Mouse (Mus musculus): ENCODE measurements around the gene Sp6. TPM values are rescaled to one million over a fixed set of nuclear protein-coding genes. Genes with fewer than 3 reads are reported as not detected.

The Sp6 gene
- polyA plus RNA-seq, 1 experiment from 2014 or later: 22.0 TPM

DNA sequence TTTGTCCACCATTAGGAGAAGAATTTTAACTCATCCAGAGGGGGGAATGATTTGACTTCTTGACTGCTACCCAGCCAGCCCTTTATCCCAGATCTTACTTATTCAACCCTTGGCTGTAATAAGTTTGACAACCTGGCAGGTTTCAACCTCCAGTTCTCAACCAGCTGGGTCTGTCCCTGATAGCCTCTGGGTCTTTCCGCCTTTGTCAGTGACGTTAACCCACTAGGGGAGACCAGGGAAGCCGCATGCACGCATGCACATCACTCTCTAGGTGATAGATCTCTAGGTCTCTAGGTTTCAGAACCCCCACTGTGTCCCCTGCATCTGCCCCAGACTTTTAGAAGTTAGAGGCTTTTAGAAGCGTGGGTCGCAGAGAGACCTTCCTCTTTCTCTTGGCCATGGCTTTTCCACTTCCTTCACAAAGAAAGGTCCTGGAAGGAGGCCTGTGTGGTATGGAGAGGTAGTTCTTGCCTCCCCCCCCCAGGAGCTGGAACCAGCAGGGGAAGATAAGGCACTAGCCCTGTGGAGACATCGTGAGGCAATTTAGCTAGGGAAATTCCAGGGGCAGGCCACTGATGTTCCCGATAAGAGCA, 3.9 kb upstream of the Sp6 start:
- H3K27me3 ChIP-seq (ENCODE audit: control insufficient read depth, insufficient read depth, low read length): no peaks in the 10 kb centered on the region
- no peak overlapping the region for H3K9ac ChIP-seq (ENCODE audit: low read length)
- no peak overlapping the region for H3K27ac ChIP-seq (replicated peaks)
- no peak overlapping the region for H3K4me2 ChIP-seq (replicated peaks; ENCODE audit: low read depth)
- no peaks in the 10 kb centered on the region for H3K36me3 ChIP-seq (ENCODE audit: control insufficient read depth, insufficient read depth, low read length)
- 53% methylated on average over 8 of the region's 8 CpGs for WGBS
- TF ChIP-seq EP300 (optimal IDR thresholded peaks at IDR 0.05) (no peak), CTCF (IDR thresholded peaks at IDR 0.05; ENCODE audit: low read depth) (no peak)
- ATAC-seq (ENCODE audit: low FRiP score, low TSS enrichment) (no peak), DNase-seq (ENCODE audit: low spot score) (no peak)
- no peaks in the 10 kb centered on the region for H3K9me3 ChIP-seq (ENCODE audit: control insufficient read depth, low read length)
- H3K4me1 ChIP-seq (replicated peaks; ENCODE audit: control insufficient read depth, insufficient read depth): no peaks in the 10 kb centered on the region; the same call in 1 of the 2 replicates
- H3K4me3 ChIP-seq (ENCODE audit: low read depth, low read length): no peak overlapping the region

DNA sequence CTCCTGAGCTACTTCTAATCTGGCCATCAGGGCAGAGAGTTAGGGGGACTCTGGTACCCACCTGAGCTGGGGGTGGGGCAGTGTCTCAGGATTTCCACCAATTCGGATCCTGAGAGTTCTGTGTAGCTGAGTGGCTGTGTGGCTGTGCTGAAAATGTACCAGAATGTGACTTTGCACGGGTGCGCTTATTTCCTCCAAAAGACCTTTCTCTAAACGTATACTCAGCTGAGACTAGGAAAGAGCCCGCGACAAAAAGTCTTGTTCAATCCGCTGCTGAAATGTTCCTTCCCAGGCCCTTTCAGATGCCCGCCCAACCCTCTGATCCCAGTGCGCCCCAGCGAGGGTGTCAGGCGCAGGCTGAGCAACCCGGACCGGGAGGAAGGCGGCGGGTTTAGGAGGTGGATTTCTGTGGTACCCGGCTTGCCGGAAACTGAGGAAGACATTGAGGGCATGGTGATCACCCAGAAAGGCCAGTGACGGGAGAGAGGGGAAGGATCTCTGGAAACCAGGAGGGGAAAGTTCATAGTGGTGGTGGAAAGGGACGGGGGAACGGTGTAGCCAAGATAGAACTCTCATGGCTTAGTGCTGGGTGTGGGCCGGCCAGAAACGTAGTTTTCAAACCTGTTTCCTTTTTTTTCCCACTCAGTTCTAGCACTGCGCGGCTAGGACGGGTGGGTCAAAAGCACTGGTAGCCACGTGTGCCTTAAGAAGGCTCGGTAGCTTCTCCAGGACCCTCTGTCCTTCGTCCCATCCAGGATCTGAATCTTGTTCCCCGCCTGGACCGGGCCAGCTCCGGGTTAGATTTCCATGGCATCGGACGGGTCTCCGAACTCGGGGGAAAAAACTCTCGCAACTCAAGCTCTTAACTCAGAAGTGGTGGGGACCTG, 4.7 kb downstream of the Sp6 start:
- peak overlapping the region; percentile 61; the same call in 1 of the 2 replicates for H3K9ac ChIP-seq (ENCODE audit: low read length)

DNA sequence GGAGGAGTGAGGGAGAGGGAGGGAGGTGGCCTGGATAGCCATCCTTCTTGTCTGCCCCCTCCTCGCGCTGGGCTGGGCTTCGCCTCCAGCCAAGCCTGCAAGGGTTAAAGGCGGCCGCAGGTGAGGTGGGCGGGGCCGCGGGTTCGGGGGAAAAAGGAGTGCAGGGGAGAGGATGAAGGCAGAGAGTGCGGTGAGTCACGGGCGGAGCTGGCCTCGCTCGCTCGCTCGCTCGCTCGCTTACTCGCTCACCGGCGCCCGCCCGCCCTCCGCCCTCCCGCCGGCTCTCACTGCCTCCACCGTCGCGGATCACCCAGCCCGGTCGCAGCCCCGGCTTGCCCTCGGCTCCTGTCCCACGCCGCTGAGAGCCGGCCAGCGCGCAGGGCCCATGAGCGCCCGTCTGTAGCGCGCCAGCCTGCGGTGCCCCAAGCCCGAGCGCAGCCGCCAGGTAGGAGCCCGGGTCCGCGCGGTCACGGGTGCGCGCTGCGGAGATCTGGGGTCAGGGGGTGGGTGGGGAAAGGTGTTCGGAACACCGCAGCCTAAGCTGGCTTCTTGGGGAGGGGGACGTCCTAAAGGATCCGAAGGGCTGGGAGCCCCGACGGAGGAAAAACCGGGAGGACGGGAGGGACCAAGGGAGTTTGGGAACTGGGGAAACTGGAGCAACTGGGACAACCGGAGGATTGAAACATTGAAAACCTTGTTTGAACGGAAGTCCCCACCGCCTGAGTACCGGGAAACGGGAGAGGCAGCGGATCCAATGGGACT, 5.6 kb downstream of the Sp6 start:
- under 1% methylated on average over 54 of the region's 68 CpGs for WGBS
- ATAC-seq (ENCODE audit: low FRiP score, low TSS enrichment) (peak; percentile 15; the same call in 1 of the 2 replicates), DNase-seq (ENCODE audit: low spot score) (peak; percentile 54)
- Histone ChIP-seq H3K4me1 (replicated peaks; ENCODE audit: control insufficient read depth, insufficient read depth) (0 out of 2 replicates have a peak, but pooled peaks cover 2% of the 10 kb centered on the region), H3K27ac (replicated peaks) (peak overlapping the region; percentile 86), H3K4me2 (replicated peaks; ENCODE audit: low read depth) (peak overlapping the region; percentile 57), H3K36me3 (ENCODE audit: control insufficient read depth, insufficient read depth, low read length) (no peaks in the 10 kb centered on the region), H3K27me3 (ENCODE audit: control insufficient read depth, insufficient read depth, low read length) (peaks cover 5% of the 10 kb centered on the region; the same call in 1 of the 2 replicates), H3K9ac (ENCODE audit: low read length) (peak overlapping the region; percentile 61), H3K4me3 (ENCODE audit: low read depth, low read length) (peak overlapping the region; percentile 45), H3K9me3 (ENCODE audit: control insufficient read depth, low read length) (no peaks in the 10 kb centered on the region)
- TF ChIP-seq CTCF (IDR thresholded peaks at IDR 0.05; ENCODE audit: low read depth): no peak
- TF ChIP-seq EP300 (optimal IDR thresholded peaks at IDR 0.05): no peak

More for the DNA sequence above, 4.7 kb downstream of the Sp6 start:
- TF ChIP-seq EP300 (optimal IDR thresholded peaks at IDR 0.05) (no peak), CTCF (IDR thresholded peaks at IDR 0.05; ENCODE audit: low read depth) (no peak)
- no peaks in the 10 kb centered on the region for H3K9me3 ChIP-seq (ENCODE audit: control insufficient read depth, low read length)
- DNase-seq (ENCODE audit: low spot score): no peak
- H3K4me2 ChIP-seq (replicated peaks; ENCODE audit: low read depth): peak overlapping the region; percentile 57
- peaks cover 5% of the 10 kb centered on the region; the same call in 1 of the 2 replicates for H3K27me3 ChIP-seq (ENCODE audit: control insufficient read depth, insufficient read depth, low read length)
- H3K27ac ChIP-seq (replicated peaks): no peak overlapping the region; the same call in 1 of the 2 replicates
- no peak for ATAC-seq (ENCODE audit: low FRiP score, low TSS enrichment)
- H3K4me1 ChIP-seq (replicated peaks; ENCODE audit: control insufficient read depth, insufficient read depth): peaks cover 2% of the 10 kb centered on the region; the same call in 1 of the 2 replicates
- H3K4me3 ChIP-seq (ENCODE audit: low read depth, low read length): peak overlapping the region; percentile 45
- 3% methylated on average over 36 of the region's 36 CpGs for WGBS
- H3K36me3 ChIP-seq (ENCODE audit: control insufficient read depth, insufficient read depth, low read length): no peaks in the 10 kb centered on the region

DNA sequence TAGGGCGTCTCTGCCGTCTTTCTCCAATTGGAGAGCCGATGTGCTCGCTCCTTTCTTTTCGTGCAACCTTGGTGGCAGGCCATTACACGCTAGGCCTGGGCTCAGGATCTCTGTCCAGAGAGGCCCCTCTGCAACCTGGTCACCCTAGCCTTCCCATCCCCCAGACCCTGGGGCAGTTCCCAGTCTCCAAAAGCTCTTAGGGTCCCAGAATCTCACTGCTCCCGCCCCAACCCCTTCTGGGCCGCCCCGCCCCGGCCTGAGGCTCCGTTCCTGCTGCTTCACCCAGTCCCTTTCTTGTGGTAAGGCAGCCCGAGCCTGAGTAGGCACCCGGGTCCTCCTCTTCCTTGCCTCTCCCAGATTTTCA, 6.1 kb downstream of the Sp6 start:
- ATAC-seq (ENCODE audit: low FRiP score, low TSS enrichment) (no peak; the same call in 1 of the 2 replicates), DNase-seq (ENCODE audit: low spot score) (peak; percentile 23)
- peak overlapping the region; percentile 63 for H3K27ac ChIP-seq (replicated peaks)
- H3K27me3 ChIP-seq (ENCODE audit: control insufficient read depth, insufficient read depth, low read length): peaks cover 5% of the 10 kb centered on the region; the same call in 1 of the 2 replicates
- TF ChIP-seq EP300 (optimal IDR thresholded peaks at IDR 0.05) (no peak), CTCF (IDR thresholded peaks at IDR 0.05; ENCODE audit: low read depth) (no peak)
- peak overlapping the region; percentile 57 for H3K4me2 ChIP-seq (replicated peaks; ENCODE audit: low read depth)
- H3K9ac ChIP-seq (ENCODE audit: low read length): peak overlapping the region; percentile 18
- H3K4me1 ChIP-seq (replicated peaks; ENCODE audit: control insufficient read depth, insufficient read depth): 0 out of 2 replicates have a peak, but pooled peaks cover 2% of the 10 kb centered on the region
- peak overlapping the region; percentile 45 for H3K4me3 ChIP-seq (ENCODE audit: low read depth, low read length)
- no peaks in the 10 kb centered on the region for H3K9me3 ChIP-seq (ENCODE audit: control insufficient read depth, low read length)
- WGBS: 15% methylated on average over 13 of the region's 13 CpGs
- no peaks in the 10 kb centered on the region for H3K36me3 ChIP-seq (ENCODE audit: control insufficient read depth, insufficient read depth, low read length)

DNA sequence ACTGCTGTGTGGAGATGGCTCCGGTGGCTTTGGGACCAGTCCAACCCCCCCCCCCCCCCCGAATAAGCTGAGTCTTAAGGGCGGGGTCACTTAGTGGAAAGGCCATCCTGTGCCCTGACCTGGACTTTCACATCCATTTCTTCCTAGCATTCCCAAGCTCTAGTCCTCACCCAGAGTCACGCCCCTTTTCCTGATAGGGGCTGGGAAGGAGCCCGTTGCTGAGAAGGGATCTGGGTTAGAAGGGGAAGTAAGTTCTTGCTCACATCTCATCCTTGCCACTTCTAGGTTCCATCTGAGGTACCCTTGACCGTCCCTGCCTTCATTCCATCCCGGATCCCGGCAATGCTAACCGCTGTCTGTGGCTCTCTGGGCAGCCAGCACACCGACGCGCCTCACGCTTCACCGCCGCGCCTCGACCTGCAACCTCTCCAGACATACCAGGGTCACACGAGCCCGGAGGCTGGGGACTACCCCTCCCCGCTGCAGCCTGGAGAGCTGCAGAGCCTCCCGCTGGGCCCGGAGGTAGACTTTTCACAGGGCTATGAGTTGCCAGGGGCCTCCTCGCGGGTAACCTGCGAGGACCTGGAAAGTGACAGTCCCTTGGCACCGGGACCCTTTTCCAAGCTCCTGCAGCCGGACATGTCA, 8.0 kb downstream of the Sp6 start:
- H3K27ac ChIP-seq (replicated peaks): 0 out of 2 replicates have a peak overlapping the region, but pooled peaks have one; percentile 25
- ATAC-seq (ENCODE audit: low FRiP score, low TSS enrichment): peak; percentile 21; the same call in 1 of the 2 replicates
- peaks cover 4% of the 10 kb centered on the region; the same call in 1 of the 2 replicates for H3K27me3 ChIP-seq (ENCODE audit: control insufficient read depth, insufficient read depth, low read length)
- TF ChIP-seq CTCF (IDR thresholded peaks at IDR 0.05; ENCODE audit: low read depth): no peak
- TF ChIP-seq EP300 (optimal IDR thresholded peaks at IDR 0.05): no peak
- peak overlapping the region; percentile 58 for H3K4me3 ChIP-seq (ENCODE audit: low read depth, low read length)
- DNase-seq (ENCODE audit: low spot score): no peak
- WGBS: 7% methylated on average over 26 of the region's 27 CpGs
- no peaks in the 10 kb centered on the region for H3K36me3 ChIP-seq (ENCODE audit: control insufficient read depth, insufficient read depth, low read length)
- no peaks in the 10 kb centered on the region for H3K9me3 ChIP-seq (ENCODE audit: control insufficient read depth, low read length)
- peak overlapping the region; percentile 98 for H3K4me2 ChIP-seq (replicated peaks; ENCODE audit: low read depth)
- H3K4me1 ChIP-seq (replicated peaks; ENCODE audit: control insufficient read depth, insufficient read depth): 0 out of 2 replicates have a peak, but pooled peaks cover 8% of the 10 kb centered on the region
- H3K9ac ChIP-seq (ENCODE audit: low read length): no peak overlapping the region
